Mouse (Mus musculus) limb, embryonic 10.5 days (tissue): ENCODE data around the gene Skint4. TPM values are rescaled to one million over a fixed set of nuclear protein-coding genes. Genes with fewer than 3 reads are reported as not detected.

Experiments used
- DNase-seq: peaks from one replicate; pipeline ENCODE4 v3.0.0-alpha.2; 2017; ENCODE audit warnings: low spot score
- H3K27ac ChIP-seq: fragments of 300-500 bp; sonication (generic); 2 replicates; pipeline ENCODE4 v1.5.1; 2016; ENCODE audit warnings: mild to moderate bottlenecking
- H3K27me3 ChIP-seq: fragments of 300-500 bp; sonication (generic); 2 replicates; pipeline ENCODE4 v1.6.1; 2016; ENCODE audit warnings: low read depth, mild to moderate bottlenecking; ENCODE audit not compliant: poor library complexity, severe bottlenecking
- H3K36me3 ChIP-seq: fragments of 300-500 bp; sonication (generic); 2 replicates; pipeline ENCODE4 v1.6.1; 2016; ENCODE audit warnings: mild to moderate bottlenecking, moderate library complexity
- H3K4me1 ChIP-seq: fragments of 300-500 bp; sonication (generic); 2 replicates; pipeline ENCODE4 v1.6.1; 2016
- H3K4me3 ChIP-seq: fragments of 300-500 bp; sonication (generic); 2 replicates; pipeline ENCODE4 v1.5.1; 2016; ENCODE audit warnings: mild to moderate bottlenecking, moderate library complexity
- H3K9me3 ChIP-seq: fragments of 300-500 bp; sonication (generic); replicated peaks from 2 replicates; pipeline ENCODE4 v1.6.1; 2016; ENCODE audit warnings: mild to moderate bottlenecking
- polyA plus RNA-seq: library from polyadenylated mRNA; unstranded; fragments of >200 nt; fragmentation: Nextera tagmentation; extraction: Ambion mirVana; gene quantifications from 2 replicates; pipeline ENCODE4 v1.2.1, GENCODE M21; 2016

Skint4 gene
- polyA plus RNA-seq = not detected in 2 replicates

DNA sequence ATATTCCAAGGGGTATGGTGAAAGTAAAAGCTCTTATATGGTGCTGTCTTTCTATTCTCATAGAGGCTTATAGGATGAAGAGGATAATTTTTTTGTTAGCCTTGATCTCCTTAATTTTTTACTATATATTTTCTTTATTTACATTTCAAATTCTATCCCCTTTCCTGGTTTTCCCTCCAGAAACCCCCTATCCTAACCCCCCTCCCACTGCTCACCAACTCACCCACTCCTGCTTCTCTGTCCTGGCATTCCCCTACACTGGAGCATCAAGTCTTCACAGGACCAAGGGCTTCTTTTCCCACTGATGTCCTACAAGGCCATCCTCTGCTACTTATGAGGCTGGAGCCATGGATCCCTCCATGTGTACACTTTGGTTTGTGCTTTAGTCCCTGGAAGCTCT, at the start of gene Skint4:
Gene Skint4, plus strand, starts transcription at position 301 of the 400 bp plus-strand sequence.
- Histone ChIP-seq H3K27ac (no peak within 1 kb of the TSS), H3K4me1 (no peaks in the 10 kb centered on the region), H3K36me3 (no peaks in the 10 kb centered on the region), H3K27me3 (no peaks in the 10 kb centered on the region), H3K9me3 (no peaks in the 10 kb centered on the region; the same call in 1 of the 2 replicates), H3K4me3 (no peak within 1 kb of the TSS)
- no peak for DNase-seq

Other genes with a start within 250 kb of the Skint4 start
- gene Slc5a9, start 169.1 kb upstream of the Skint4 start, polyA plus RNA-seq = not detected in 2 replicates
- gene Skint8, start 152.6 kb upstream of the Skint4 start, polyA plus RNA-seq = not detected in 2 replicates
- gene Skint7, start 99.1 kb upstream of the Skint4 start, polyA plus RNA-seq = not detected in 2 replicates
- gene Skint1, start 65.7 kb upstream of the Skint4 start, polyA plus RNA-seq = not detected in 2 replicates
- not detected in 2 replicates for gene Skint3, start 160.2 kb downstream of the Skint4 start, polyA plus RNA-seq